Mouse (Mus musculus) telencephalon, adult 2 months (tissue): ENCODE measurements around the gene Ttc3.

Source experiments
- DNase-seq: peaks from one replicate; pipeline ENCODE4 v3.0.0-alpha.2; 2011; ENCODE audit warnings: low read depth, low spot score

The Ttc3 gene

GRCm38 (mm10) chr16:94358091-94358490 lies 12.3 kb upstream of the Ttc3 start:
- no peak for DNase-seq

GRCm38 (mm10) chr16:94360578-94361350 lies 9.7 kb upstream of the Ttc3 start:
- DNase-seq: no peak

DNA sequence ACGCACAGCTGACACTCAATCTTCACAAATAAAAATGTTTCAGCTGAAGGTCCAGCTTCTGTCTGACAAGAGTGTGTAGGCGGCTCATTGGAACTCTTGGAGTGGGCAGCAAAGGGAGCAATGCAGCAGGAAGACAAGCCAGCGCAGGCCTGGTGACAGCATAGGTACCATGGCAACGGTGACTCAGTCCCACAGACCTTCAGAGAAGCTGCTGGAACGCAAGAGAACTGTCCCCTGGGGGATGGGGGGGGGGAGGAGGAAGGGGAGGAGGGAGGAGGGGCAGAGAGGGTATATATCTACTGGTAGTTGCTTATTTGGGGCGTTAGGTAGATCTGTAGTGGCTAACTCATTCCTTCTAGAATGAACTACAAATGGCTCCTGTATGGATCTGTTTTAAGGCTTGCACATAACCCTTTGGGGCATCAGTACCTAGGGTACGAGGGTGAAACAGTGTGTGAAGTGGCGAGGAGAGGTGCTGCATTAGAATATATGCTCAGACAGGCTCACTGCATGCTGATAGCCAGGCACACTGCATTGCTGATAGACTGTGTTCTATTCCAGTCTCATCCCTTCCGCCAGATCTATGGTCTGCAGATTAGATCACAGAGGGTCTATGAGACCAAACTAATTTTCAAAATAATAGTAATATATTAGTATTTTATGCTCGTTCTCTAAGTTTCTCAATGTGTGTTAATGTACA lies 8.1 kb upstream of the Ttc3 start:
- DNase-seq: peak; percentile 88

DNA sequence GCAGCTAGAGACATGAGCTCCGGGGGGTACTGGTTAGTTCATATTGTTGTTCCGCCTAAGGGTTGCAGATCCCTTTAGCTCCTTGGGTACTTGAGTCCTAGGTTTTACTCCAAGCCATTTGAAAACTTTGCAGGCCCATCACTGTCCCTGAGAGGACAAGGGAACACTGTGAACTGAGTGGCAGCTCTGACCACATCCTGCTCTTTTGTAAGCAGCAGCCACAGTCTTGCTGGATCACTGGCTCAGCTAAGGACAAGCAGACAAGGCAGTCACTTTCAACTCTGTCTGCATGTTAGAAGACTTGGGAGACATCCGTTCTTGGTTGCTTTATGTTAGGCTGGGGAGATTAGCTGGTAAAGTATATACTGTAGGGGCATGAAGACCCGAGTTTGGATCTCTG lies 6.6 kb upstream of the Ttc3 start:
- no peak for DNase-seq

- no peak for DNase-seq
Measured at GRCm38 (mm10) chr16:94365435-94365834, 5.0 kb upstream of the Ttc3 start.

- DNase-seq: no peak
Measured at GRCm38 (mm10) chr16:94369596-94370172, 734 bp upstream of the Ttc3 start.

DNA sequence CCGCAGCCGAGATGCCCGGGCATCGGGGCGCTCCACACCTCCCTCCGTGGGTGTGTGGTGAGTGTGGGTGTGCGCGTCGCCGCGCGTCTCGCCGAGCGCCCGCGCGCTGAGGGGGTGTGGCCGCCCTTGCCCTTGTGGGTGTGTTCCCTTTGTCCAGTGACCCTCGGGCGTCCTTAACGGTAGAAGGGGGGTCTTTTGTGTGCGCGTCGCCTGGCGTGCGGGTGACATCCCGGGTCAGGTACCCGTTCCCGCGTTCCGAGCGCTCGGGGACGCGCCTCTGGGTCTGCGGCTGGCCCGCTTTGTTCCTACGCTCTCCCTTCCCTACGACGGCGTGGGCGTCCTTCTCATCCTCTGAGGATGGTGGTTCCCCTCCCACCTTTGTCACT lies 490 bp downstream of the Ttc3 start:
- DNase-seq: no peak

DNA sequence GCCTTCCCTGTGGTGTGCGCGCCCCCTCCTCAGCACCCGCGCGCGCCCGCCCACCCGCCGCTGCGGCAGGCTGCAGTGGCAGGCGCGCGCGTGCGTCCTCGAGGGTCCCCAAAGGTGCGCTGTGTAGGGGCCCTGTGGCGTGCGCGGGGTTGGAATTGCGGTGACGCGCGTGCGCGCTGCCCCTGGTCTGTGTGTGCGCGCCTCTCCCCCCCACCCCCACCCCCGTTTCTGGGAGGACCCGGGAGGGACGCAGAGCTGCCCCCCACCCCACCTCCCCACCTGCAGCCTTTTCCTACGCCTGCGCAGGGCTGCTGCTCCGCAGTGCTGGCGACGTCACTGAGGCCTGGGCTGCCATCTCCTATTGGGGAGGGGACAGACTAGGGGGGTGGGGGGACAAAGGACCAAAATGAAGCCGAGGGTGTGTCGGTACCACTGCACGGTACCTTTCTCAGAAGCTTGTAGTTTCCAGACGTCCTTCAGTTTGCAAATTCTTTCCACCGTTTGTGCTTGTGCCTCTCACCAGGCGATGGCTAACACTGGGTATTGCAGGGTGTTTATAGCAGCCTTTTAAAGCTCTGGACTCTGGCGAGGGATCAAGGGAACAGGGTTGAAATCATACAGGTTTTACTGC lies 998 bp downstream of the Ttc3 start, which contains the start of gene Pigp:
Gene Pigp (minus strand): TSS at position 542 of the 631 bp plus-strand sequence.
- peak; percentile 60 for DNase-seq

GRCm38 (mm10) chr16:94379386-94379785 lies 9.0 kb downstream of the Ttc3 start:
- no peak for DNase-seq

DNA sequence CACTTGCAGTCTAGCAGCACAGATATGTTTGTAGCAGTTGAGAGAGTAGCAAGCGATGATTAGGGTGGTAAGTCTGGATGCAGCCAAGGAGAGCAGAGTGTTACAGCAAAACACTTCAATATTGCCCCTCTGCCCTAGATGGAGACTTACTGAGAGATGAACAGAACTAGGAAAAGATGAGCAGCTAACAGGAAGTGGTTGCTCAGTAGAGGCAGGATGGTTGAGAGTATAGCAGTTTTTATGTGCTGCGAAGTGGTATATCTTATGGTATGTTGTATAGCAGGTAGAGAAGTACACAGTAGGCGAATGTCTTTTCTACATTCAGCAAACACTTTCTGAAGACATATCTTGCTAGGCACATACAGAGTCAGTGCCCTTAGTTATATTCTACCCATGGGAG lies 12.9 kb downstream of the Ttc3 start:
- no peak for DNase-seq

- DNase-seq: no peak
Measured at GRCm38 (mm10) chr16:94387690-94388089, 17.3 kb downstream of the Ttc3 start.

GRCm38 (mm10) chr16:94392299-94392698 lies 21.9 kb downstream of the Ttc3 start:
- DNase-seq: no peak

- no peak for DNase-seq
Measured at GRCm38 (mm10) chr16:94395051-94395450, 24.6 kb downstream of the Ttc3 start.

- DNase-seq: no peak
Measured at GRCm38 (mm10) chr16:94396641-94397040, 26.2 kb downstream of the Ttc3 start.

GRCm38 (mm10) chr16:94399141-94399540 lies 28.7 kb downstream of the Ttc3 start:
- no peak for DNase-seq

- DNase-seq: no peak
Measured at GRCm38 (mm10) chr16:94401636-94402035, 31.2 kb downstream of the Ttc3 start.

DNA sequence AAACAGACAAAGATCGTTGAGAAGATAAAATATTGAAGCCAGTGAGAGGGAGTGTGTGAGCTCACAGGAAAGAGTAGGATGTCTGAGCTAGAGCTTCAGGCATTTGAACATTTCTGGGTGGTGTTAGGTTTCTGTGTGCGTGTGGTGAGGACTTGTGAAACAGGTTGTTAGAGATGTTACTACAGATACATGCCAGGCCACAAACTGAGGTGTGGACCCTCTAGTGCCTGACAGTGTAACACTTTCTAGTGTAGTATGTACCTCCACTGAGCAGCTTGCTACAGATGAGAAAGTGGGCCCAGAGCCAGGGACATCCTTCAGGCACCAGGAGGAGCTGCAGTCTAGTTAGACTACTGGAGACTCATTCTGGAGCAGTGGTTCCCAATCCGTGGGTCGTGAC lies 31.8 kb downstream of the Ttc3 start:
- DNase-seq: no peak

- DNase-seq: no peak
Measured at GRCm38 (mm10) chr16:94411287-94411686, 40.9 kb downstream of the Ttc3 start.

GRCm38 (mm10) chr16:94412198-94412597 lies 41.8 kb downstream of the Ttc3 start:
- DNase-seq: no peak

DNA sequence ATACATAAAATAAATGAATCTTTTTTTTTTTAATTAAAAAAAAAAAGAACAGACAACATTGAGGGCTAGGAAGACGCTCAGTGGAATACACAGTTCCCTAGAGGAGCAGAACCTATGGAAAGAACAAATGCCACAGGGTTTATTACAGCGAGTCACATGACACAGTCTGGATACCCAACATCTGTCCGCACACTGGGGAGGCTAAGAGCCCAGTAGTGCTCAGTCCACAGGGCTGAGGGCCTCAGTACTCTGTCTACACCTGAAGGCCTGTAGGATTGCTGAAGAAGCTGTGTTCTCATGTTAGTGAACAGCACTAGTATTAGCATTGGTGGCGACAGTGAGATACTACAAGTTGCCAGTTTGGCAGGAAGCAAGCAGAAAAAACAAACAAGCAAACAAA lies 42.3 kb downstream of the Ttc3 start:
- no peak for DNase-seq

DNA sequence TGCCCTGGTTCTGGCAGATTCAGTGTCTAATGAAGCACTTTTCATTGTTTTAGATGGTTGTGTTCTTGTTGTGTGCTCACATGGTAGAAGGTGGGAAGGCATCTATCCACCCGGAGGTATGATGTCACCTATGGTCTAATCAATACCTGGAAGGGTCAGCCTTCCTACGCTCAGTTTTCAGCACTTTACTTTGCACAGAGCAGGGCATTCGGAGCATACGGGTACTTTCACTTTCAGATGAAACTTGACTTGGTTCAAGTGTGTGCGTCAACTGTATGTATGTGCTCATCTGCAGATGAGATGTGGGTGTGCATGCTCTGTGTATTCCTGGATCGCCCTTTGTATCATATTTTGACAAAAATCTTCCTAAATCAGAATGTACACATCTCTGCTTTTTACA lies 43.7 kb downstream of the Ttc3 start:
- DNase-seq: no peak

GRCm38 (mm10) chr16:94420498-94420897 lies 50.1 kb downstream of the Ttc3 start:
- DNase-seq: no peak
